Mouse (Mus musculus): Measurements from ENCODE around the gene Rexo2.

DNA sequence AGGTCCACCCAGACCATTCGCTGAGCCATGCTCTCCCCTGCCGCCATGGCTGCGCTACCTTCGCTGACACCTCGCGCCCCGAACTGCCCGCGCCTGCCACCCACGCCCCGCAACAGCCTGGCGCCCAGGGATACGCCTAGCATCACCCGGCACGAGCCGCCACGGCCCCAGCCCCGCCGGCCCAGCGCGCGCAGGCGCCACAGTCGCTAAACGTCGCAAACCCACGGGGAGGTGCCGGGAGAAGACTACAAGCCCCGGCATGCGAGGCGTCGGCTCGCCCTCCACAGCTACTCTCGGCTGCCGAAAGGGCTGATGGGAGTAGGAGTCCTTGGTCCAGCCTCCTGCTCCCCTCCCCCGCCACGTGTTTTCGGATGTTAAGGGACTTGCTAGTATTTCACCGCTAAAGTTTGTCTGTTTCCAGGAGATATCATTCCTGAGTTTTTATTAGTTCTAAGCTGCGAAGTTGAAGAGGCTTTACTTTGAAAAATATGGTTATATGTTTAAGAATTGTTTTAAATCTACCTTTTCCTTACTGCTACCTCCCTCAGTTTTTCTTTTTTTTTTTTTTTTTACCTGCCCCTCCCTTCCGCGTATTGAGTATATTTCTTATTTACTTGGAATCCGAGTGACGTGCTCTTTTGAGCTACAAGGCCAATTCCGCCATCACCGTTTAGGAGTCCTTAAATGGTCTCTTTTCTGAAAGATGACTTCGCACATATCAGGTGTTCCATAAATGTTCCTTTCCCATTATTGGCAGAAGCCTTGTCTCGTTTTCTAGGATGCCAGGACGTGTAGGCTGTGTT lies at the start of gene Rexo2:
- no peak for TF ChIP-seq CTCF (IDR thresholded peaks at IDR 0.05; ENCODE audit: low read depth, low read length)
- TF ChIP-seq GATA1 (IDR thresholded peaks at IDR 0.05; ENCODE audit: borderline replicate concordance, low read length), result no peak
- TF ChIP-seq POLR2AphosphoS5 (IDR thresholded peaks at IDR 0.05; ENCODE audit: insufficient replicate concordance, low read depth, low read length), result no peak
